Mouse (Mus musculus) thymus, postnatal 10 days (tissue): ENCODE measurements around the gene Pck1.

ENCODE experiments used
- DNase-seq, 2 experiments: peaks; one replicate each; pipeline ENCODE4 v3.0.0; 2021; ENCODE audit warnings: low spot score in 2 of 2

The Pck1 gene

GRCm38 (mm10) chr2:173173521-173174511 is 21.0 kb downstream of the Pck1 start:
- DNase-seq = peak; percentile 8 to 46

- DNase-seq = no peak
Measured at GRCm38 (mm10) chr2:173174569-173174968, 21.7 kb downstream of the Pck1 start.

DNA sequence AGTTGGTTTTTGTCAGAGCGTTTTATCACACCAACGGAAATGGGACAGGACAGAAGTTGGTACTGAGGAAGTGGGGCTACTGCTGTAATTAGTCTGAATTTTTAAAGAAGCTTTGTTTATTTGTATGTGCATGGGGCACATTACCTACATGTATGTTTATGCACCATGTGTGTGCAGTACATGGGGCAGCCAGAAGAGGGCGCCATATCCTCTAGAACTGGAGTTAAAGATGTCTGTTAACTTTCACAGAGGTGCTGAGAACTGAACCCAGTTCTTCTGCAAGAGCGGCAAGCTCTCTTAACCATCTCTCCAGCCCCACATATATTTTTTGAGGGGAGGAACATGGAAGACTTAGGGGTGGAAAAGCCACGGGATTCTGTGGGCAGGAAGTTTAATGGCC is 22.9 kb downstream of the Pck1 start:
- DNase-seq = no peak

DNA sequence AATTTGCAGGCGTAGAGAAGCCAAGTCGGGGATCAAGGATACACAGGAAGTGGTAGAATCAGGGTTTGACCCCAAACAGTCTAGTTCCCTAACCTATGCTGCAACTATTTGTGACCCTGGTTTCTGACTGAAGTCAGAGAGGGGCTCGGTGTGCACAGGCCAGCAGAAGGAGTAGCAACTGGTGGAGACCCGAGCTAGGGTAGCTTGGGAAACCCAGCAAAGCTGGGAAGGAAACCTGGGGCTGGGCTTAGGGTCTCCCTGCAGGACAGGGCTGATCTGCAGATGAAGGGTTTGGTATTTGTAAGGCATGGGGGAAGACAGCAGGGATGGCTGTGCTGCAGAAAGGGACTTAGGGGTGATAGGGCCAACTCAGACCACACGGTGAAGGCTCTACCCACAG is 24.6 kb downstream of the Pck1 start:
- DNase-seq = no peak

DNA sequence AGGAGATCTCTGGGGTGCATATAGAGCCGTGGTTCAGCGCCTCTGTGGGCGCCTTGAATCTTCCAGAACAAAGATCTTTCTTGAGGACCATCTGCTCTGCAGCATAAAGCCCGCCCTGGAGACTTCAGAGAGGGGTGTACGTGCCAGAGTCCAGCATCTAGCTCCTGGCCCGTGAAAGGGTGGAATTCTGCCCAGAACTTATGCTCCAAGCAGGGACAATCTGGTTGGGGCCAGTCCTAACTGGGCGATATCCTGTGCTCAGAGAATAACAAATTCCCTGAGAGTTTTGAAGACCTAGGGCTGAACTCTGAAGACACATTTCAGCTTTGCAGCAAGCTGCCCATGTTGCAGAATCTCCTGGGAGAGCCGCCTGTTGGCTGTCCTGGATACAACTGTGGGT is 25.1 kb downstream of the Pck1 start:
- DNase-seq = no peak

GRCm38 (mm10) chr2:173179046-173179445 is 26.2 kb downstream of the Pck1 start:
- no peak for DNase-seq

DNA sequence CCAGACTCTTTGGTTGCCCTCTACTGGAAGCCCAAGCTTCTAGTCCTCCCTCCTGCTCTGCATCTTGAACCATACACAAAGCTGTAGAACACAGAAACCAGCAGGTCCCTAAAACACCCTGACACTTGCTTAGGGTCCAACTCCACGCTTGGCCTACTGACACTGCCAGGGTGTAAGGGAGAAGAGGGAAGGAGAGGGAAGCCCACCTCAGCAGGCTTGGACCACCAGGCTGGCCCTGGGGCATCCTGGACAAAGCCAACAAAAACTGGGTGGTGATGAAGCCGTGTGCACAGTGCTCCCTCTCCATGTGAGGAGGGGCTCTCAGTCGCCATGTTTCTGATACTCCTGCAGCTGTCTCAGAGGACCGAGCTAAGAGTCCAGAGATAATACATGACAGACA is 27.2 kb downstream of the Pck1 start:
- no peak for DNase-seq

DNA sequence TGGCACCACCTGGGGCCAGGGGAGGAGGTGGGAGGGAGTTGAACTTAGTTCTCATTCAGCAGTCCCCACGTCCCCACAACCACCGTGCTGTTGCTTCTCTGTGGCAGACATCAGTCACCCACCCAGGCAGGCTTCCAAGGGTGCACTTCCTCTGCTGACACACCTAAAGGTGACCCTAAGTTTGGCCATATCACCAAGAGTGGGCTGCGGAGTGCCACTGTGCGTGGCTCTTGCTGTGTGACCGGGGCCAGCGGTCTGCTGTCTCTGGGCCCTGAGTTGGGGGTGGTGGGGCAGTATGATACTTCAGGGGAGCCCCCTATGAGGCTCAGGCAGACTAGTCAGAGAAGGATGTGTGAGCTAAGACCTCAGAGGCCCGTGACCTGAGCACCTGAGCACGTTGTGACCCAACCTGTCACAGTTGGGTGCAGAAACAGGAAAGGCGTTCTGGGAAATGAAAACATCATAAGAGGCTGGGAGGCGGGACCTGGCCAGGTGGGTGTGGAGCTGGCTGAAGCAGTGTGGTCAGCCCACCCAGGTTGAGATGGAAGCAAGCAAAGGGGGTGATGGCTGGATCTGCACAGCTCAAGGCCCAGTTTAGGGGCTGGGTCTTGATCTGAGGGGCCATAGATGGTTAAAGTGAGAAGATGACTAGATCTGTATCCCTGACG is 28.0 kb downstream of the Pck1 start:
- DNase-seq = no peak

DNA sequence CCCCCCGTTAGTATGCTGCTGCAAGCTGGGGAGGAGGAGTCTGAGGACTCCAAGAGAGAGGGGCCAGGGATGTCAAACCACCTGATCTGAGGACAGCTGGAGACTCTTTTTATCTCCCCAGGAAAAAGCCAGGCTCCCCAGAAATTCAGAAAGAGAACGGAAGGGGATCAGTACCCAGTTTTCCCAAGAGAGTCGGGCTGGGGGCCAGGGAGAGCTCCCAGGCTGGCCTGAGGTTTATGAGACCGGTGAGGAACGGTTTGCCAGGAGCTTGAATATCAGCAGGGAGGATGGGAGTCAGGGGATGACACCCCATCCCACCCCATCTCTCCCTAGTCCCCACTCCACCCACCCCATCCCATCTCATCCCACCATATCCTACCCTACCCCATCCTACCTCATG is 28.6 kb downstream of the Pck1 start:
- DNase-seq = no peak

- no peak for DNase-seq
Measured at GRCm38 (mm10) chr2:173181901-173182300, 29.1 kb downstream of the Pck1 start.

DNA sequence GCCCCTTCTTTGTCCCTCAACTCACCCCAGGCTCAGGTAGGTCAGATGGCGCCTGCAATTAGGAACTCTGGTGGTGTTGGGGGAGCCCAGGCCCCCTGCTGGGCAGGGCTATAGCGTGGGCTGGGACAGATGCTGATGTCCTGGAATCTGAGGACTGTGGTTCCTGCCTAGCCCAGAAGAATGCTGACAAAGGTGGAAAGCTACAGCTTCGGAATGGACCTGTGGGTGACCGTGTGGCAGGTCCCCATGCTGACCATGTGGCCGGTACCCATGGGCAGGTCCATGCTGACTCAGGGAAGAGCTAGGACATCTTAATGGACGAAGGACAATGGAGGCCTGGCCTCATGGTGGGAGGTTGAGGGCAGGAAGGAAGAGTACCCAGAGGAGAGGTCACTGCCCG is 29.9 kb downstream of the Pck1 start:
- DNase-seq = no peak

- no peak for DNase-seq
Measured at GRCm38 (mm10) chr2:173183311-173183710, 30.5 kb downstream of the Pck1 start.

DNA sequence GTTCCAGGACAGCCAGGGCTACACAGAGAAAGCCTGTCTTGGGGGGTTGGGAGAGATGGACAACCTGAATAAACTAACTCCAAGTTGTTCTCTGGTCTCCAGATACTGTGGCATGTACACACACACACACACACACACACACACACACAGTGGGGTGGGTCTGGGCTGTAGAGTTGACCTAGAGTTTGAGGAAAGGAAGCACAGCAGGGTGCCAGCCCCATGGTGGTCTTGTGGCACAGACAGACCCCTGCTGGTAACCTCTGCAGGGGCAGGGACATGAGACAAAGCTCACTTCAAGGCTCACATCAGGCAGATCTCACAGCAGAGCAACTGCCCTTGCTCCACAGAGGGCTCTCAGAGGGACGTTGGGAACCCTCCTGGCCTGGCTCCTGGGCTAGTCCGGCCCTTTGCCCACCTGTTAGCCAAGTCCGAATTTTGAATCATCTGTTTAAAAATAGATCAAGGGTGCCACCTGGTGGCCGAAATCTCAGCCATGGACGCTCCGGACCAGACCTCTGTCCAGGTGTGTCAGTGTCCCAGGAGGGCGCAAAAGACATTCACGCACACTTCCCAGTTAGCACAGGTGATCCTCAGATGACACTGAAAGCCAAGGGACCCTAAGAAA is 31.1 kb downstream of the Pck1 start:
- peak in 1 of 2 experiments; percentile 59 for DNase-seq

- no peak for DNase-seq
Measured at GRCm38 (mm10) chr2:173184475-173185080, 31.7 kb downstream of the Pck1 start.

DNA sequence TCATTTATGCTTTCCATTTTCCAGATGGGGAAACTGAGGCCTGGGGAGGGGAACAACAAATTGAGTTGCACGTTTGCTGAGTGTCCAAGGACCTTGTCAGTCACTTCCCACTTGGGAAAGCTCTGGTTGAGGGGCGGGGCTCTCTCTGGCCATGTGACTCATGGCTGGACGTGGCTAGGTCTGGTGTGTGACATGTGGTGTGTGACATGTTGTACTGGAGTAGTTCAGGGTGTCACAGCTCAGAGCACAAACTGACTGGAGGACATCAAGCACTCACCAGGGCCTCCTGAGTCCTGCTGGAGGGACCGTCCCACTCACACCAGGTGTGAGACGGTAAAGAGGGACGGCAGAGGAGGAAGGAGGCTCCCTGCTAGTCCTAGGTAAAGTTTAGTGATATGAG is 32.4 kb downstream of the Pck1 start:
- no peak for DNase-seq

DNA sequence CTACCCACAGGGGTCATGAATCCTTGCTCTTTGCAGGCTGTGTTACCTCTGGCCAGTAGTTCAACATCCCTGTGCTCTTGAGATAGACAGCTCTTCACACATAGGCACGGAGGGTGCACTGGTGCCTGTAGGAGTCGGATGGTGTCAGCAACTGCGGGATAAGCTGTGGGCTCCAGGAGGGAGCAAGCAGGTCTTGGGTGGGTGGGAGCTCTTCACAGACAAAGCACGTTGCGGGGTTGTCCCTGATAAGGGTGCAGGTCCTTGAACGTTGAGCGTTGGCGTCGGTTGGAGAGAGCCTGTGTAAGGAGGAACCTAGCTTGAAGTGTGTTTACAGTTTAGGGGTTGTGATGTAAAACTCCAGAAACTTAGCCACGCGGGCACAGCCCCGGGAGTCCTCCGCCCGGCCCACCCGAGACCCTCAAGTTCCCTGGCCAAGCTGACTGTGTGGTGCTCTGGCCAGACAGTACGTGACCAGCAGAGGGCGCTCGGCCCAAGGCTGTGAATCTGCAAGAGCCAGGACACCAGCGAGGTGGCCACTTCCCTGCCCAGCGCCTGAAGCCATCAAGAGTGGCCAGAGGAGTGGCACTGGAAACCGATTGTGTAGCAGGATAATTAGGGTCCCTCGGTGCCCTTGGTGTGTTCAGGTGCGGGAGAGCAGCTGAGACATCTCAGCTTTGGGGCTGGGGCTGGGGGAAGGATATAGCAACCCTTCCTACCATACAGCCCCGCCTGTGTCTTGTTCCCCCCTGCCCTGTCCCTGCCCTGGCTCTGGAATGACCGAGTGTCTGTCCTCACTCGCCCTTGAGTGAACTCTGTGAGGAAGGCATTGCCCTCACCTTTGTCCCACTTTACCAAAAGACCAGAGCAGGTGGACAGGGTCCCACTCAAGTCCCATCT is 33.4 kb downstream of the Pck1 start:
- peak; percentile 42 to 87 for DNase-seq

DNA sequence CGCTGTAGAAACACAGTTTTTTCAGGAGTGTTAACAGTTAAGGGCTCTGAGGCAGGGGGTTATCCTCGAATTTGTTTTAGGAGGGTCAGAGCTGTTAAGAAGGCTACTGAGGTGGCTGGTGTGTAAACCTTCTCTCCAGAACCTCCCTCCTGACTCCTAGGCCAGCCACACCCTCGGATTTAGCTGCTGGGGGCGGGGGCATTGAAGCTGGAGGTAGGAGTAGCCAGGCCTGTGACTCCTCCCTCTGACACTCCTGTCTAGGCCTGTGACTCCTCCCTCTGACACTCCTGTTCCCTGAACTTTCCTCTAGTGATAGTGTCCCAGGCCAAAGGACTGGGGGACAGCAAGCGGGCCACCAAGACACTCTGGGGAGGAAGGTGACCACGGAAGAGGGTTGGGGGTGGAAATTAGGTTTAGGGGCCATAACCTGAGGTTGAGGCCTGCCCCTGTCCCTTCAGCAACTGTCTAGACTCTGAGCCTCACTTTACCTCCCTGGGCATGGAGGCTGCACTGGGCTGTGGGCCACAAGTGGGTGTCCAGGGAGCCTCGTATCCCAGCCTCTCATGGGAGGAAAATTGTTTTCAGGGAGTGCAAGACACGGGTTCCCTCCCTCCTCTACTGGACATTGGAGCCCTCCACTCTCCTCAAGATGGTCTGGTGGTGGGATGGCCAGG is 34.5 kb downstream of the Pck1 start:
- no peak for DNase-seq

GRCm38 (mm10) chr2:173194796-173195195 is 41.9 kb downstream of the Pck1 start:
- DNase-seq = no peak

GRCm38 (mm10) chr2:173202924-173203689 is 50.3 kb downstream of the Pck1 start:
- DNase-seq = no peak

DNA sequence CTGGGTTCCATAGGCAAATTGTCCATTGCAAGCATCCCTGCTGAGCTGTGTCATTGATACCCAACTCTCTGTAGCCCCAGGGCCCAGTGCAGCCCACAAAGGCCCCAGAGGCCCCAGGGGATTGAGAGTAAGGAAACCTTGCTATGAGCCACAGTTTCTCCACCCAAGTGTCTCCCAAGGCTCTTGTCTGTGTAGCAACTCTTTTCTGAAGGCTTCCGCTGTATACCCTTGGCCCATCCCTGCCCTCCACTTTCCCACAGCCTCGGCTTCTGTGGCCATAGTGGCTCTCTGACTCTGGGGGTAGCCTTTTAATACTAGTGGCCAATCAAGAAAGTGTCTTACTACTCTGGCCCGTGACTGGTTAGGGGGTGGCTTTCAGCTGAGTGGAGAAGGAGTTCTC is 50.9 kb downstream of the Pck1 start:
- no peak for DNase-seq
